Mouse (Mus musculus): Measurements from ENCODE around the gene Efemp1. TPM values are rescaled to one million over a fixed set of nuclear protein-coding genes. Genes with fewer than 3 reads are reported as not detected.

Gene Efemp1
- polyA plus RNA-seq (2012; rRNA removed) = 10.5 and 12.6 TPM in 2 replicates

GRCm38 (mm10) chr11:28853102-28853800 is at the start of gene Efemp1:
TSS of gene Efemp1 (plus strand) at chr11:28853204.

Data from stomach, adult 2 months (tissue).